Mouse (Mus musculus): Measurements from ENCODE around the gene Krt23.

Gene Krt23

DNA sequence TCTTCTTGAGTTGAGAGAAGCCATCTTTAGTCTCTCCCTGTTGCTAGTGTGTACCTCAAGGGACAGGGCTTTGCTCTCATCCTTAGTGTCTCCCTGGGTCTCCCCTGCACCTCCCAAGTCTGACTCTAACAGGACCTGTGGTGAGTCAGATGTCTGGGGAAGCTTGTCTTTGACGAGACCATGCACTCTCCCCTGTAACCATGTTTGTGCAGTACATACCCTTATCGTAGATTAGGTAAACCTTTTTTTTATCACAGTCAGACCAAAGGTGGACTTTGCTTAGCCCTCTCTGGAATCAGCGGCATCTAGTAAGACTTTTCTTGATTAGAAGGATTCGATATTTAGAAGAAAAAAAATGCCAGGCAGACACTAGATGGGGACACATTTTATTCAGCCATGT, 38.9 kb downstream of the Krt23 start:
- DNase-seq (ENCODE audit: low read depth), result no peak

DNA sequence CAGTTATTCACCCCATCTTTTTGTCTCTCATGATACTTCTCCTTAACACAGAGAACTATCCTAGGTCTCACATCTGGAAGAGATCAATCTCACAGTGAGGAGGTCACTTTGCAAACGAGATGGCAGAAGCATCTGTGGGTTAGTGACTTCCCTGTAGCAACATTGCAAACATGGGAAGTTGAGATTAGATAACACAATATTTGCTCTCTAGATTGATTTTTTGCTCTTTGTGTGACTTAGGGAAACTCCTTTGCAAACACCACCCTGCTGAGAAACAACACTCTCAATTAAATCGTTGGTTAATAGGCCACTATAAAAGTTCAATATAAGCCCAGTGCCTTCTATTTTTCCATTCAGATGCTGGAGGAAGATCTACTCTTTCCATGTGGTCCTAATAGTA, 44.2 kb downstream of the Krt23 start:
- no peak for DNase-seq (ENCODE audit: low read depth)

DNA sequence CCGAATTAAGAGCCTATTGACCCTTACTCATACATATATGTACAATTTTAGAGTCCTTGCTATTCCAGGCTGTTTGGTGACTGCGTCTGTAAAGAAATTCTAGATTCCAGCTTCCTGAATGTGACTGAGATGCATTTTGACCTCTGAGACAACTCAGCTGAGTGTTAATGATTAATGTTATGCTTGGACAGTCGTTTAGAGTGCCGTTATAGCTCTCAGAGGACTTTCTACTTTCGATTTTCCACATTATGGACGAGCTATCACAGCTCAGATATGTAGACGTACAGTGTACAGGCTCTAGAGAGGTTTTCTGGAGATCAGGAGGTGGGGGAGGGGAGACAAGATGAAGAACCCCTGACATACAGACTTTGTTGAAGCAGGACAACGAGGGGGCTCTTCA, 51.7 kb downstream of the Krt23 start:
- no peak for DNase-seq (ENCODE audit: low read depth)

DNA sequence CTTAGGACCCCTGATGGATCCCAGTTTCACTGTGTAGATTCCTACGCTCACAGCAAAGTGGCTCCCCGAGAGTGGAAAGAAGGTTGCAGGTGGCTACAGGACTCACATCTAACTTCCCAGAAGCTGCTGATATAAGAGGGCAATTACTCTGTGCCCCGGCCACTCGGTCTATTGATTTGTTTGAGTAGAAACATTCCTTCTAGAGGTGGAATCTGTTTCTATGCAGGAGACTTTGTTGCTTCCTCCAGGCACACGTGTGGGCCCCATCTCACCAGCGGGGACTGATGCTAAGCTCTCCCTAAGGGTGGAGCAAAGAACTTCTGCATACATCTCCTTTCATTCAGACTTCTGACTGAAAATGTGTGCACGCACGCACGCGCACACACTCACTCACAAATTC, 53.5 kb downstream of the Krt23 start:
- DNase-seq (ENCODE audit: low read depth), result no peak

DNA sequence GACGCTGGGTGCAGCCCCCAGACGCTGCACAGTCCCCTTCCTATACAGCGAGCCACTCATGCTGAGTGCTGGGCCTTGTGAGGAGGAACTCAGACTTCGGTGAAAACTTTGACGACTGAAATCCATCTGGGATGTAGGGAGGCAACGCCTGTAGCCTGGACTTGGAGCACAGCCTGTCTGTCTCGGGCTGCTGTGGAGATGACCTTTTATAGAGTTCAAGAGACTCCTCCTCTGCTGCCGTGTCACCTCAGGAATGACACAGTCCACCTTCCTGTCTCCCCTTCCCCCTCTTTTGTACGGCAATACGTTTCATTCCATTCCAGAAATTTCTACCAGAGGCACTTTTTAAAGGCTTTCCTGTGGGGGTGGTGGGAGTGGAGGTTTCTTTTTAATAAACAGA, 55.0 kb downstream of the Krt23 start, which contains the start of gene Krt20:
Krt20 (minus strand) TSS at position 179 of the 400 bp plus-strand sequence.
- DNase-seq (ENCODE audit: low read depth), result no peak

DNA sequence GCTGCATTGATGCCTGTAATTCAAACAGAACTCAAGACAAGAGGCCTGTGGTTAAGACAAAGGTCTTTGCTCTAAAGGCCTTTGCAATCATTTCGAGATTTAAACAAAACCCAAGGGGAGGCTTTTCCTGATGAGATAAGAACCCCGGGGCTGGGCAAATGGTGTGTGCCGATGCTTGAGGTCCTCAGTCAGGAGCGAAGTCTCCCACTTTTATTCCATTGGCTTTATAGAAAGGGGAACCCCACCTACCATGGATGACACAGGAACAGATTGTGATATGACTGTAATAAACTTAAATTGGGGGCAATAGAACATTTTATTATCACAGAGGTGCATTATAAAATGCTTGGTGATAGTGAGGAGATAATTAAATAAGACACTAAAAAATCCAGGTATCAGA, 56.3 kb downstream of the Krt23 start:
- DNase-seq (ENCODE audit: low read depth), result no peak

DNA sequence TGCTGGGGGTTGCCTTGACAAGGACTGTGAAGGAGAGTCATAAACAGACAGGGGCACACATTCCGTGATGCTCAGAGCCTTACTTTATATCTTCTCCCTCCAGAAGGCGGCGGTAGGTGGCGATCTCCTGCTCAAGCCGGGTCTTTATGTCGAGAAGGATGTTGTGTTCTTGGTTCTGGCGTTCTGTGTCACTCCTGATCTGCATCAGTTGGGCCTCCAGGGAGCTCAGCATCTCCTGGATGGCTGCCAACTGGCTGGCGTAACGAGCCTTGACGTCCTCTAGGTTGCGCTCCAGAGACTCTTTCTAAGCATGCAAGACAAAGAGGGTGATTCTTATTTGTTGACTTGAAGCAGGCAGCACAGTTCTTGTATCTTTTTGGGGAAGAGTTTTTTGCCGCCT, 62.3 kb downstream of the Krt23 start:
- DNase-seq (ENCODE audit: low read depth), result peak; percentile 54

Measured in NIH3T3 (cell line).